Mouse (Mus musculus): ENCODE data around the gene Ifitm5. TPM values are rescaled to one million over a fixed set of nuclear protein-coding genes. Genes with fewer than 3 reads are reported as not detected.

The Ifitm5 gene
- total RNA-seq, 2 experiments from 2014 or later = 0.64 TPM; not detected in 1

- DNase-seq = peak; percentile 68
Measured at GRCm38 (mm10) chr7:140902036-140902875, 47.8 kb downstream of the Ifitm5 start.

- DNase-seq = peak; percentile 71
Measured at GRCm38 (mm10) chr7:140900220-140900619, 49.9 kb downstream of the Ifitm5 start, which contains the start of gene Cox8b. Gene Cox8b, minus strand, starts transcription at chr7:140900446.

GRCm38 (mm10) chr7:140899121-140899520, 51.0 kb downstream of the Ifitm5 start:
- DNase-seq = no peak

Other genes starting within 250 kb of the Ifitm5 start
- gene Cyp2e1, start 186.6 kb downstream of the Ifitm5 start, total RNA-seq (2021) = 10 to 100 TPM in 1 of 2 experiments, under 1 TPM in 1; 0.92 to 35.9 TPM
- not detected for gene Syce1, start 162.4 kb downstream of the Ifitm5 start, total RNA-seq (2021)
- not detected for gene Zfp941, start 128.1 kb downstream of the Ifitm5 start, total RNA-seq (2021)
- not detected for gene Urah, start 115.3 kb downstream of the Ifitm5 start, total RNA-seq (2021)
- gene Scgb1c1, start 104.7 kb downstream of the Ifitm5 start, total RNA-seq (2021) = not detected
- gene Odf3, start 102.5 kb downstream of the Ifitm5 start, total RNA-seq (2021) = not detected
- gene Gm45785, start 94.0 kb downstream of the Ifitm5 start, total RNA-seq (2021) = not detected
- 10 to 100 TPM; 13.5 to 14.0 TPM for gene Ric8a, start 93.3 kb downstream of the Ifitm5 start, total RNA-seq (2021)
- 10 to 100 TPM in 1 of 2 experiments, 1 to 10 TPM in 1; 7.7 to 10.6 TPM for gene Bet1l, start 92.7 kb downstream of the Ifitm5 start, total RNA-seq (2021)
- gene Psmd13, start 68.3 kb downstream of the Ifitm5 start, total RNA-seq (2021) = 10 to 100 TPM; 79.5 to 88.7 TPM
- gene Sirt3, start 68.0 kb downstream of the Ifitm5 start, total RNA-seq (2021) = 10 to 100 TPM; 25.4 to 26.6 TPM
- 1,000 to 10,000 TPM; 1,696 to 1,975 TPM for gene Cox8b, start 49.8 kb downstream of the Ifitm5 start, total RNA-seq (2021)
- gene Nlrp6, start 29.4 kb downstream of the Ifitm5 start, total RNA-seq (2021) = not detected
- gene Pgghg, start 8.9 kb downstream of the Ifitm5 start, total RNA-seq (2021) = 1 to 10 TPM; 4.3 to 4.6 TPM
- not detected for gene Gm45717, start 5.6 kb upstream of the Ifitm5 start, total RNA-seq (2021)
- gene Ifitm2, start 5.7 kb upstream of the Ifitm5 start, total RNA-seq (2021) = 10 to 100 TPM; 54.0 to 75.5 TPM
- gene Ifitm1, start 16.9 kb upstream of the Ifitm5 start, total RNA-seq (2021) = under 1 TPM; 0.43 to 0.54 TPM
- 10 to 100 TPM; 34.4 to 52.1 TPM for gene Ifitm3, start 60.5 kb upstream of the Ifitm5 start, total RNA-seq (2021)
- not detected for gene Ifitm6, start 67.6 kb upstream of the Ifitm5 start, total RNA-seq (2021)
- gene Gm17387, start 78.8 kb upstream of the Ifitm5 start, total RNA-seq (2021) = not detected
- gene B4galnt4, start 110.8 kb upstream of the Ifitm5 start, total RNA-seq (2021) = not detected
- gene Pkp3, start 127.9 kb upstream of the Ifitm5 start, total RNA-seq (2021) = under 1 TPM in 1 of 2 experiments, not detected in 1; 0.29 TPM
- gene Sigirr, start 150.3 kb upstream of the Ifitm5 start, total RNA-seq (2021) = 1 to 10 TPM; 1.4 to 2.4 TPM
- gene Ano9, start 167.5 kb upstream of the Ifitm5 start, total RNA-seq (2021) = not detected
- gene Ptdss2, start 172.1 kb upstream of the Ifitm5 start, total RNA-seq (2021) = 10 to 100 TPM; 18.7 to 25.6 TPM
- gene Rnh1, start 222.6 kb upstream of the Ifitm5 start, total RNA-seq (2021) = 10 to 100 TPM; 38.8 to 51.5 TPM
- 100 to 1,000 TPM; 150 TPM for gene Hras, start 243.7 kb upstream of the Ifitm5 start, total RNA-seq (2021)
- gene Lrrc56, start 243.9 kb upstream of the Ifitm5 start, total RNA-seq (2021) = 1 to 10 TPM; 1.4 to 2.5 TPM